Mouse (Mus musculus) kidney, postnatal 36 days (tissue): Measurements from ENCODE around the gene Tmeff1.

Experiments
- DNase-seq, 2 experiments: peaks; one replicate each; pipeline ENCODE4 v3.0.0; 2021 to 2022; ENCODE audit warnings: mixed read lengths in 2 of 2

Tmeff1 gene

GRCm38 (mm10) chr4:48584421-48585240, at the start of gene Tmeff1:
Gene Tmeff1, plus strand, starts transcription at chr4:48585174.
- peak in 1 of 2 experiments; percentile 35 for DNase-seq

GRCm38 (mm10) chr4:48536275-48536674, 48.7 kb upstream of the Tmeff1 start:
- no peak for DNase-seq

GRCm38 (mm10) chr4:48537024-48537423, 48.0 kb upstream of the Tmeff1 start:
- DNase-seq: no peak

GRCm38 (mm10) chr4:48538581-48538980, 46.4 kb upstream of the Tmeff1 start:
- no peak for DNase-seq

GRCm38 (mm10) chr4:48539841-48540575, 45.0 kb upstream of the Tmeff1 start, which contains the start of gene Msantd3:
Gene Msantd3, plus strand, starts transcription at chr4:48539935.
- peak in 1 of 2 experiments; percentile 64 for DNase-seq

- peak in 1 of 2 experiments; percentile 57 for DNase-seq
Observed at GRCm38 (mm10) chr4:48540576-48541111, 44.3 kb upstream of the Tmeff1 start.

GRCm38 (mm10) chr4:48541526-48542250, 43.3 kb upstream of the Tmeff1 start:
- peak in 1 of 2 experiments; percentile 25 for DNase-seq

GRCm38 (mm10) chr4:48542351-48542750, 42.6 kb upstream of the Tmeff1 start:
- DNase-seq: no peak

GRCm38 (mm10) chr4:48543071-48543865, 41.7 kb upstream of the Tmeff1 start:
- DNase-seq: no peak

- no peak for DNase-seq
Observed at GRCm38 (mm10) chr4:48544141-48544540, 40.8 kb upstream of the Tmeff1 start.

- DNase-seq: no peak
Observed at GRCm38 (mm10) chr4:48545966-48546365, 39.0 kb upstream of the Tmeff1 start.

- no peak for DNase-seq
Observed at GRCm38 (mm10) chr4:48546568-48547496, 38.1 kb upstream of the Tmeff1 start.

GRCm38 (mm10) chr4:48548393-48549045, 36.5 kb upstream of the Tmeff1 start:
- DNase-seq: no peak

- DNase-seq: no peak
Observed at GRCm38 (mm10) chr4:48549661-48550060, 35.3 kb upstream of the Tmeff1 start.

GRCm38 (mm10) chr4:48552486-48553064, 32.4 kb upstream of the Tmeff1 start:
- no peak for DNase-seq

GRCm38 (mm10) chr4:48554132-48554531, 30.8 kb upstream of the Tmeff1 start:
- no peak for DNase-seq

- peak; percentile 42 to 80 for DNase-seq
Observed at GRCm38 (mm10) chr4:48555729-48556128, 29.2 kb upstream of the Tmeff1 start.

- DNase-seq: no peak
Observed at GRCm38 (mm10) chr4:48559652-48560051, 25.3 kb upstream of the Tmeff1 start.

GRCm38 (mm10) chr4:48561824-48562223, 23.1 kb upstream of the Tmeff1 start:
- DNase-seq: no peak

- DNase-seq: no peak
Observed at GRCm38 (mm10) chr4:48564962-48565361, 20.0 kb upstream of the Tmeff1 start.
